Mouse (Mus musculus) liver, adult 2 months (tissue): Measurements from ENCODE around the gene Map3k20. TPM values are rescaled to one million over a fixed set of nuclear protein-coding genes. Genes with fewer than 3 reads are reported as not detected.

ENCODE experiments used
- DNase-seq: peaks from one replicate; pipeline ENCODE4 v3.0.0-alpha.2; 2011; ENCODE audit warnings: low read depth, low spot score; ENCODE audit errors: extremely low read depth
- H3K27ac ChIP-seq: fragments of 200-500 bp; replicated peaks from 2 replicates; pipeline ENCODE4 v1.5.1; 2012; ENCODE audit warnings: low read depth, mild to moderate bottlenecking, control low read depth, inconsistent platforms, low read length; ENCODE audit not compliant: insufficient read depth
- H3K27me3 ChIP-seq: fragments of 200-500 bp; 2 replicates; pipeline ENCODE4 v1.6.1; 2012; ENCODE audit warnings: mild to moderate bottlenecking, moderate library complexity, low read length, inconsistent platforms; ENCODE audit not compliant: control insufficient read depth, insufficient read depth
- H3K36me3 ChIP-seq: fragments of 200-500 bp; 2 replicates; pipeline ENCODE4 v1.6.1; 2012; ENCODE audit warnings: low read length, inconsistent platforms; ENCODE audit not compliant: control insufficient read depth, insufficient read depth
- H3K4me1 ChIP-seq: fragments of 200-500 bp; 2 replicates; pipeline ENCODE4 v1.6.1; 2011; ENCODE audit warnings: low read length; ENCODE audit not compliant: control insufficient read depth, insufficient read depth
- H3K4me3 ChIP-seq: fragments of 200-500 bp; 2 replicates; pipeline ENCODE4 v1.5.1; 2011; ENCODE audit warnings: low read depth, mild to moderate bottlenecking, control low read depth, low read length, moderate library complexity; ENCODE audit not compliant: insufficient read depth
- H3K79me2 ChIP-seq: fragments of 200-500 bp; 2 replicates; pipeline ENCODE4 v1.6.1; 2012; ENCODE audit warnings: inconsistent platforms, mild to moderate bottlenecking, low read length, moderate library complexity; ENCODE audit not compliant: control insufficient read depth, insufficient read depth
- H3K9ac ChIP-seq: fragments of 200-500 bp; 2 replicates; pipeline ENCODE4 v1.6.1; 2012; ENCODE audit warnings: low read depth, mild to moderate bottlenecking, control low read depth, inconsistent platforms, low read length
- CTCF ChIP-seq: fragments of 200-500 bp; IDR thresholded peaks from 2 replicates; pipeline ENCODE4 v1.5.1; 2011; ENCODE audit warnings: low read depth, low read length, control low read depth
- POLR2A ChIP-seq: fragments of 200-500 bp; IDR thresholded peaks from 2 replicates; pipeline ENCODE4 v1.6.1; 2011; ENCODE audit warnings: low read length, control low read depth; ENCODE audit not compliant: insufficient read depth; ENCODE audit errors: extremely low read depth
- WGBS: fragments of 180-500 bp; shearing (Covaris S2); methylation state at CpG from one replicate; pipeline ENCODE4 v1.1.7; 2018; 5-methylcytosine and 5-hydroxymethylcytosine counted together
- polyA plus RNA-seq: library from polyadenylated mRNA; depleted of rRNA; stranded (reverse); fragments of >200 nt; gene quantifications from 2 replicates; pipeline ENCODE4 v1.2.3, GENCODE M21; 2012
- total RNA-seq: library from RNA; depleted of rRNA; stranded (reverse); fragments of >200 nt; gene quantifications from 2 replicates; pipeline ENCODE4 v1.2.3, GENCODE M21; 2014

Gene Map3k20
- total and polyA plus RNA-seq, 2 experiments, result 4.6 to 11.8 TPM

DNA sequence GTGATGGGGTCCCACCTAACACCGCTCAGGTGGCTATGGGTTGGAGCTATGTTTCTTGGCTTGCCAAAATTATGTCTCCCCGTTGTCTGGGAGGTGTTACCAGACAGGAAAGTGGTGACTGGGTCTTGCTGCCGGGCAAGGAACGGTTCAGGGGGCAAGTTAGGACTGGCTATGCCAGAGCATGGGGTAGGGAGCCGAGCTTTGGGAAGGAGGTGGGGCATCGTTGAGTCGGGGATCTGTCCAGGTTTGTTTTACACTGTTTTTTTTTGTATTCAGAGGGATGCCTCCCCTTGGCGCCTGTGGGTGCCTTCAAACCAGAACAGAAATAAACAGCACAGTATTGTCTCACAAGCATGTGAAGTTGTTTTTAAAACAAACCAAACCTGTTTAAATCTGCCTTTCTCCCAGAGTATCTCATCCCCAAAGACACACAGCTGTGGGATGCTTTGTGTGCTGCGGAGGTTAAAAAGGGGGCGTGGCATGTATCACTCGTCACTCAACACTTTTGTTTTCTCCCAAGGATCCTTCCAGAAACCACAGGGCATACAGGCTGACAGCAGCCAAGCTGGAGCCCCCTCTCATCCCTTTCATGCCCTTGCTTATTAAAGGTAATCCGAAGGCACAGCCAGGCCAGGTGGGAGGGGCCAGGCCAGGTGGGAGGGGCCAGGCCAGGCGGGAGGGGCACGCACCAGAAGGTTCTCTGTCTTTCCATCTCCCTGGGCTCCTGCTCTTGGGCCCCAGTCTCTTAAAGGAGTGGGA, 43.5 kb upstream of the Map3k20 start:
- H3K4me1 ChIP-seq, result no peaks in the 10 kb centered on the region
- H3K27ac ChIP-seq, result no peak overlapping the region
- H3K36me3 ChIP-seq, result peaks cover 79% of the 10 kb centered on the region
- no peak overlapping the region for H3K4me3 ChIP-seq
- no peaks in the 10 kb centered on the region for H3K27me3 ChIP-seq
- WGBS, result 70% methylated on average over 14 of the region's 14 CpGs
- TF ChIP-seq CTCF, result no peak
- no peak for TF ChIP-seq POLR2A
- H3K9ac ChIP-seq, result no peak overlapping the region
- H3K79me2 ChIP-seq, result no peaks in the 10 kb centered on the region
- no peak for DNase-seq

- H3K4me1 ChIP-seq, result no peaks in the 10 kb centered on the region
- H3K4me3 ChIP-seq, result no peak overlapping the region
- 67% methylated on average over 12 of the region's 12 CpGs for WGBS
- H3K27ac ChIP-seq, result no peak overlapping the region
- TF ChIP-seq CTCF (no peak), POLR2A (no peak)
- no peak overlapping the region for H3K9ac ChIP-seq
- H3K79me2 ChIP-seq, result no peaks in the 10 kb centered on the region
- peaks cover 82% of the 10 kb centered on the region for H3K36me3 ChIP-seq
- H3K27me3 ChIP-seq, result no peaks in the 10 kb centered on the region
- peak; percentile 68 for DNase-seq
These were observed 42.3 kb upstream of the Map3k20 start for GRCm38 (mm10) chr2:72242910-72243675.

GRCm38 (mm10) chr2:72245631-72246030, 39.8 kb upstream of the Map3k20 start:
- H3K27ac ChIP-seq, result no peak overlapping the region
- H3K27me3 ChIP-seq, result no peaks in the 10 kb centered on the region
- no peak for DNase-seq
- H3K4me3 ChIP-seq, result no peak overlapping the region
- WGBS, result 92% methylated on average over 4 of the region's 4 CpGs
- no peaks in the 10 kb centered on the region for H3K79me2 ChIP-seq
- no peak overlapping the region for H3K9ac ChIP-seq
- H3K36me3 ChIP-seq, result peaks cover 74% of the 10 kb centered on the region
- no peak for TF ChIP-seq CTCF
- no peak for TF ChIP-seq POLR2A
- no peaks in the 10 kb centered on the region for H3K4me1 ChIP-seq

DNA sequence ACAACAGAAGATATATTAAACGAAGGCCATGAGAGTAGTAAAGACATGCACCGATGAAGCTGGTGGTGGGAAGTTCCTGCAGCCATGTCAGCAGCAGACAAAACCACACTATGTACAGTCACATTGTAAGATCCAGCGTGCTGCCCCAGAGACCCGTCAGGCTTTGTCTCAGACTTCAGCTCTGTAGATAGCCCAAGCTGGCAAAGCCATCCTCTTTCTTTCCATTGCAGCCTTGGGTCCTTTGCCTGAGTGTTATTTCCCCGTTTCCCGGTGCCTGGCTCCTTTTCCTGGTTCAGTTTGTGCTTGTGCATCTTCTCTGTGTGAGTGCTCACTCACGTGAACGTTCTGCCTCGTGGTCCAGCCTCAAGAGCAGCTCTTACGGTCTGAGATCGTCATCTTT, 39.1 kb upstream of the Map3k20 start:
- H3K79me2 ChIP-seq, result no peaks in the 10 kb centered on the region
- H3K4me3 ChIP-seq, result no peak overlapping the region
- H3K36me3 ChIP-seq, result peaks cover 74% of the 10 kb centered on the region
- no peak for TF ChIP-seq CTCF
- no peak for TF ChIP-seq POLR2A
- H3K27me3 ChIP-seq, result no peaks in the 10 kb centered on the region
- no peak overlapping the region for H3K9ac ChIP-seq
- 94% methylated on average over 11 of the region's 11 CpGs for WGBS
- no peaks in the 10 kb centered on the region for H3K4me1 ChIP-seq
- DNase-seq, result no peak
- no peak overlapping the region for H3K27ac ChIP-seq

- H3K36me3 ChIP-seq, result peaks cover 73% of the 10 kb centered on the region
- H3K79me2 ChIP-seq, result no peaks in the 10 kb centered on the region
- DNase-seq, result peak; percentile 31
- TF ChIP-seq CTCF, result no peak
- no peak for TF ChIP-seq POLR2A
- no peak overlapping the region for H3K27ac ChIP-seq
- 75% methylated on average over 6 of the region's 6 CpGs for WGBS
- H3K4me3 ChIP-seq, result no peak overlapping the region
- no peaks in the 10 kb centered on the region for H3K4me1 ChIP-seq
- no peaks in the 10 kb centered on the region for H3K27me3 ChIP-seq
- no peak overlapping the region for H3K9ac ChIP-seq
These were observed 37.6 kb upstream of the Map3k20 start for GRCm38 (mm10) chr2:72247819-72248218.
